Mouse (Mus musculus) Muller cell, postnatal 12 days (primary cell): ENCODE results near the gene Aen.
A peak's percentile ranks its signal among the peaks of the same experiment; 100 is the strongest.

Source experiments
- DNase-seq: peaks from one replicate; pipeline ENCODE4 v3.0.0-alpha.2; 2015; ENCODE audit errors: inconsistent ontology term

Aen gene

GRCm38 (mm10) chr7:78895653-78896333 lies at the start of gene Aen:
TSS of gene Aen (plus strand) at chr7:78895854.
- peak; percentile 100 for DNase-seq

DNA sequence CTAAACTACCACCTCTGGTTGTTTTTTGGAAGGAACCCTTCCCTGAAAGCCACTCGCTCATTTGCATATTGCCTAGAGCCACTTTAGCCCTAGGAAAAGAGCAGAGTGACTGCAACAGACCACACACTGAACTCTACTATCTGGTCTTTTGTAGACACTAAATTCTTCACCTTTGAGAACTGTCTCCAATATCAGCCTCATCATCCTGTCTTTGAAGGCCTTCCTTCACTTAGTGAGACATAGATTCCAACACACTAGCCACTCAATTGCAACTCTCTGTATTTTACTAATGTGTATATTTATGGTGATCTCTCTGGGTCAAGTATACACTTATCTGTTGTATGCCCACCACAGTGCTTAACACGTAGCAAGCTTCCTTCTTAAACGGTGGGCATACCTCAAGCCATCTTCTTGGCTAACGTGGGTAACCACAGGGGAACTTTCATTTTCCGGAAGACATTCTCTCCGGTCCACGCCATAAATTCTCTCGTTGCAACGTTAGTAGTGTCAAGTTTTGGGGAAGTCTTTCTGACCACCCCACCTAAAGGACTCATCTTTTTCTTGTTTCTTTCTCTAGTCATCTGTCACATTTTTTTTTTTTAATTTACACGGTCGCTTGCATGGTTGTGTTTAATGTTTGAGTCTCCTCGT lies 49.5 kb upstream of the Aen start:
- no peak for DNase-seq

- peak; percentile 91 for DNase-seq
These were observed 48.8 kb upstream of the Aen start, which contains the start of gene Det1 for GRCm38 (mm10) chr7:78846737-78847434. TSS of gene Det1 (minus strand) at chr7:78847263.

DNA sequence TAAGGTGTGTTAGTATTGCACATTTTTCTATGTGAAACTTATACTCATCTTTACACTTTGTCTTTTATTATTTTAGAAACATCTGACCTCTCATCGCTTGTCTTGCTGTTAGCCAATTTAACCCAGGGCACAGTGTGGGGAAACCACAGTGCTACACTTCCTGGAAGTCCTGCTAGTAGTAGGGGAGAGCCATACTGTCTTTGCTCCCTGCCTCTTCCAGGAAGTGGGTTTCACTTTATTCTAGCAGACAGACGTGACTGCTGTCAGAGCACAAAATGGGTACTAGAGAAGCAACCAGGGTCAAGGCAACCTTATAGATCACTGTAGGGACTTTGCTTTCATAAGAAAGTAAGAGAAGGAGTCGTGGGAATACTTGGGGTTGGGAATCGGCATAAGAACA lies 41.6 kb upstream of the Aen start:
- DNase-seq = no peak

- DNase-seq = no peak
These were observed 40.5 kb upstream of the Aen start for GRCm38 (mm10) chr7:78855044-78855655.

GRCm38 (mm10) chr7:78863796-78864445 lies 31.7 kb upstream of the Aen start:
- DNase-seq = no peak

GRCm38 (mm10) chr7:78864446-78864802 lies 31.2 kb upstream of the Aen start:
- DNase-seq = no peak

DNA sequence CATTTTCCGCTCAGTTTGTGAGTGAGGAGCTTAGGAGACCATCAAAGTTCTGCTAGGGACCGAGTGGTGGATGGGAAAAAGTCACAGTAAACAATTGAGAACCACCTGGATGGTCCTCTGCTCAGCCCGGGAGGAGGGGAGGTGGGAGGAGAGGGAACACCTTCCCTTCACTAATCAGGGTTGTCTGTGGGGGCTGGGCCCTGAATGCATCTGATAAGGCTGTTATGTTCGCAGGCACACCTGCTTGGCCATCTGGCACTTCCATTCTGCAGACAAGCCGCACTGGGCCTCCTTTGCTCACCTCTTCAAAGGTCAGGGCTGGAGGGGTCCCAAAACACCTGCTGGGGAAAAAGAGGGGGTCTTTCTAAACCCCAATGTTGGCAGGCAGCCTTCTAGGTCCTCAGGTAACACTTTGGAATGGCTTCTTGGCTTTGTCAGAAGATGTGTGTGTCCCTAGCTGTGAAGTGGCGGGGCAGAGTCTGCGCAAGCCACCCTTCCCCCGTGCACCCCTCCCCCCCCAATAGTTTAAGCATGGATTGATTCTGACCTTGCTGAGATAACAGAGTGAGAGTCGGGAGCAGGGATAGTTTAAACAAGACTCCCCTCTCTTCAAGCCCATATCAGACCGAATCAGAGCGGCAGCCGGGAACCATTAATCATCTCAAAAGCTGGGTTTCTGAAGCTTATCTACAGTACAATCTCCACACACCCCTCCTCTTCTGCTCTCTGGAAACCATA lies 30.3 kb upstream of the Aen start:
- no peak for DNase-seq

DNA sequence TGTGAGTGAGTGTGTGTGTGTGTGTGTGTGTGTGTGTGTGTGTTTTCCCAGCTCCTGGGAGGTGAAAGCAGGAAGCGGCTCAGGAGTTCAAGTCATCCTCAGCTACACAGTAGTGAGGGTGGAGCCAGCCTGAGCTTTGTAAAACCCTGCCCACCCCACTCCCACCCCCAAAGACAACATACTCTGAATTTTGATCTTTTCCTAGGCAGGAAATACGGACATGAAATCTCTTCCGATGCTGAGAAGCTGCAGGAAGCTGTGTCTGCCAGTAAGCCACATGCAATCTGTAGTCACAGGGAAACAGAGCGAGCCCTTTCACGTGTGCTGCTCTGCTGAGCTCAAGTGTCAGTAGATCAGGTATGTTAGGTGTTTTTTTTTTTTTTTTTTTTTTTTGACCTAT lies 26.9 kb upstream of the Aen start:
- DNase-seq = no peak

DNA sequence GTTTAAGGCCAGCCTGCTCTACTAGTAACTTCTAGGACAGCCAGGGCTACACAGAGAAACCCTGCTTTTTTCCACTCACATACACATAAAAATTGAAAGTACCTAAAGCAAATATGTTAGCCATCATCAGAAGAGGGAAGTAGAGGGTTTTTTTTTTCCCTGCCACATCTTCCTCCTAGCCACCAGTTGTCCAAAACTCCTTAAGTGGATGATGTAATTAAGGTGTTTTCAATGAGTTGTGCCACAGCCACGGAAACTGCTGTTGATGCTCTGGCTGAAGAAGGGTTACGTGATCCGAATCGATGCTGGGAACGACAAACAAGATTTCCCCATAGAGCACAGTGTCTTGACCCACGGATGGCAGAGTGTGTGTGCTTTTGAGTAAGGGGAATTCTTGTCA lies 23.3 kb upstream of the Aen start:
- DNase-seq = no peak

DNA sequence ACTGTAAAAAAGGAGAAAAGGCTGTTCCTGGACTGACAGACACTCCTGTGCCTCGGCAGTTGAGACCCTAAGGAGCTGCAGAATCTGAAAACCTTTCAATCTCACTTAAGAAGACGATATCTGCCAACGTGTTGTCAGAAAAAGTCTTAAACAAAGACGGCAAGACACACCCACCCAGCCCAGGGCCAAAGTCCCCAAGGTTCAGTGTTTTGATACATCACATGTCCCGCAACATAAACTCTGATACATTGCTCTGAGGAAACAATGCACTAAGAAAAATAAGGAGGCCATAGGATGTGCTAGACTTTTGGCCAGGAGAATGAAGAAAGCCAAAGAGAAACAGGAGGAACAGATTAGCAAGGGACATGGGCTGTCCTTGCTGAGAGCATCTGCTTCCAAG lies 22.8 kb upstream of the Aen start:
- no peak for DNase-seq

DNA sequence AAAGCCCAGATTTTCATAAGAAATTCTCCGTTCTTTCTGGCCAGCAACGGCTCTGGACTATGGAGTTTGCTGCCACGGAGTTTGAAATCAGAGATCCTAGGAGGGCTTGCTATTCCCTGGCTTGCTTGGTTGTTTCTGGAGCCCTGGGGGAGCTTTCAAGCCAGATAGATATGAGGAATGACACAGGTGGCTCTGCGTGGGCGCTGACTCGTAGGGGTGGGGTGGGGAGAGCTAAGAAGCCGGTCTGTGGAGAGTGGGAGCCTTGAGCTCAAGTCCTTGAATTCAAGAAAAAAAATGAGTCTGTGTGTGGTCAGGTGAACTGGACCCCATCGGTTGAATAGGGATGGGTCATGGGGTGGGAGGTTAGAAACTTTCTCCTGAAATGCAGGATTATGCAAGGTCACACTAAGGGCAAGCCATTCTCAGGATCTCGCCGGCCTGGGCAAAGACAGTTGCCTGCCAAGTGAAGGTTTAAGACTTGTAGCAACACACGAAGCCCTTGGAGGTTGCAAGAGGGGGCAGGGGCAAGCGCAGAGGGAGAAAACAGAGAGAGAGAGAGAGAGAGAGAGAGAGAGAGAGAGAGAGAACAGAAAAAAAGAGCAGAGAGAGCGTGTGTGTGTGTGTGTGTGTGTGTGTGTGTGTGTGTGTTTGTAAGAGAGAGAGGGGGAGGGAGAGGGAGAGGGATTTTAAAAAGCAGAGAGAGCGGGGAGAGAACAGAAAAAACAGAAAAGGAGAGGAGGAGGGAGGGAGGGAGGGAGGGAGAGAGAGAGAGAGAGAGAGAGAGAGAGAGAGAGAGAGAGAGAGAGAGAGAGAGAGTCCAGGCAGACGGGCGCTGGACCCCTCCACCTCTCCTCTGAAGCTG lies 13.8 kb upstream of the Aen start:
- DNase-seq = peak; percentile 7

- DNase-seq = peak; percentile 23
These were observed 13.2 kb upstream of the Aen start for GRCm38 (mm10) chr7:78882469-78882837.

DNA sequence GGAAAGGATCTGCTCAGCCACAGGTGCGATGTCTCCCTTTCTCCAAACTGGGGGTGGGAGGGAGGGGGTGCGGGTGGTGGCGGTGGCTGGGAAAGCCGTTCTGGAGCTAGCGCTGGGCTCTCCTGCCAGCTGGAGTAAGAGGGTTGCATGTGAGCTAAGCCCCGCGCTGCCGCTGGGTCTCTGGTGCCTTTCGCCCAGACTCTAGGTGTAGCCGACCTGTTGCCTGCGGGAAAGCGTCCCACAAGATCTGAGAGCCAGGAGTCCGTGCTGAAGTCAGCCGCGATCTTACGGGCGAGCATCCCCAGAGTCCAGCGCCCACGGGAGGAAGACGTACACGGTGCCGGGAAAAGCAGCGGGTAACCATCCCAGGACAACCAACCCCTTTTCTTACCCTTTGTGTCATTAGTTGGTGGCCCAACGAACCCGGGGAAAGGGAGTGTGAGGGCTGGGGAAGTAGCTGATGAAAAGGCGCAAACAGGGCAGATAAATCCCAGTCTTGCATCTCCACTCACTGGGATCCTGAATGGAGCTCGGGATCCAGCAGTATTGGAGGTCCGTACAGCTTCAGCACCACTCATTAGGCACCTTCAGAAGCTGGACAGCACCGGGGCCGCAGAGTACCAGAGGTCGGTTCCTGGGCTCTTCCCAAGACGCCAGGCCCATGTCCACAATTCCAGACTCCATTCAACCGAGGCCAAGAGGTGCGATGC lies 12.5 kb upstream of the Aen start:
- peak; percentile 53 for DNase-seq

DNA sequence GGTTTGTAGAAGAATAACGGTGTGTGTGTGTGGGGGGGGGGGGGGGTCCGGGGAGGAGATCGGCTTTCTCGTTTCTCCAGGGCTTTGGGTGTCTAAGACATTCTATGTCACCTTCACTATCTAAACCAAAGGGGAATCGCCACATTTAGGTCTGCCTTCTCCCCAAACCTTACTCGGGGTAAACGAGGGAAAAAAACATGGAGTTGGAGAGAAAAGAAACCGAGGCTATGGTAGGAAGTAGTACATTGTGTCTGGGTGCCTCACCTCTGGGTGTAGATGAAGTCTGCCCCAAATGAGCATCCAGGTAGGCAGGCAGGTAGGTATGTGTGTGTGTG lies 12.0 kb upstream of the Aen start:
- no peak for DNase-seq

GRCm38 (mm10) chr7:78884139-78884538 lies 11.5 kb upstream of the Aen start:
- DNase-seq = no peak

DNA sequence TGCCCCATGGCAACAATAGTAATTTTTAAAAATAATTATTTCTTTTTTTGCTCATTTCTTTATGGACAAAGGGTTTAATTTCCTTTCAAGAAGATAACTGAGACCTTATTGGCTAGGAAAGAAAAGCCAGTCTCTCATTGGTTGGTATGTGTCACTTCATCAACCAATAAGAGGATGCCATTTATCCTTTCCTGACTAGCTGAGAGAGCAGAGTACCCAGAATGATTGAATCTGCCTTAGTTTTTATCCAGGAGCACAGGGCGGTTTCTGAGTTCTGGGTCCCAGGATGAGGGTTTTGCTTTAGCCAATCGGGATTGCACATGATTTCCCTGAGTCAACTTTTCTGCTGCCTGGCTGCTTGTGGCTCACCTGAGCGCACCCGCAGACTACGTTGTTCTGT lies 10.2 kb upstream of the Aen start:
- DNase-seq = no peak

DNA sequence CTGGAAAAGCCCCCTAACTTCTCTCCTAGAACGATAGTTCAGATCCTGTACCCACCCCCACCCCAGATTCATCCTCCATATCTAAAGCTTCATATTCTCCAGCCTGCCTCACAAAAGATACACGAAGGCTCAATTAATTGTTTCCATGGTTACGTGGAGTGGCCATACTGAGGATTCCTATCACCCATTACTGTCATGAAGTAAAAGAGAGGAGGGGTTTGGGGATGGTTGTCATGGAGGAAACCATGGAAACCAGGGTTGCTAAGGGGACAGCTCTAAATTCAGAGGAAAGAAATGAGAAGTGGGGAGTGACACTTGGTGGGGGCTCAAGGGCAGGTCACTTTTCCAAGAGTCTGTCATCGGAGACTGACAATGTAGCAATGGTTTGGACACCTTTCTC lies 9.2 kb upstream of the Aen start:
- no peak for DNase-seq

GRCm38 (mm10) chr7:78887431-78887842 lies 8.2 kb upstream of the Aen start:
- peak; percentile 90 for DNase-seq

- peak; percentile 67 for DNase-seq
These were observed 5.0 kb upstream of the Aen start for GRCm38 (mm10) chr7:78890641-78891040.
